Mouse (Mus musculus): ENCODE measurements around the gene Pbx1.

Pbx1 gene

GRCm38 (mm10) chr1:168228756-168229526, 203.1 kb downstream of the Pbx1 start:
- no peak for DNase-seq (ENCODE audit: low spot score in 2 of 2)

- no peak for DNase-seq (ENCODE audit: low spot score in 2 of 2)
These were observed 205.9 kb downstream of the Pbx1 start for GRCm38 (mm10) chr1:168226150-168226549.

GRCm38 (mm10) chr1:168225595-168226127, 206.4 kb downstream of the Pbx1 start:
- DNase-seq (ENCODE audit: low spot score in 2 of 2), result no peak

- DNase-seq (ENCODE audit: low spot score in 2 of 2), result no peak
These were observed 207.9 kb downstream of the Pbx1 start for GRCm38 (mm10) chr1:168224218-168224617.

- no peak for DNase-seq (ENCODE audit: low spot score in 2 of 2)
These were observed 209.3 kb downstream of the Pbx1 start for GRCm38 (mm10) chr1:168222794-168223193.

GRCm38 (mm10) chr1:168221071-168221521, 211.0 kb downstream of the Pbx1 start:
- peak in 1 of 2 experiments; percentile 45 for DNase-seq (ENCODE audit: low spot score in 2 of 2)

GRCm38 (mm10) chr1:168215896-168216747, 215.9 kb downstream of the Pbx1 start:
- DNase-seq (ENCODE audit: low spot score in 2 of 2), result no peak

- DNase-seq (ENCODE audit: low spot score in 2 of 2), result no peak
These were observed 216.6 kb downstream of the Pbx1 start for GRCm38 (mm10) chr1:168215468-168215867.

GRCm38 (mm10) chr1:168214040-168214443, 218.0 kb downstream of the Pbx1 start:
- DNase-seq (ENCODE audit: low spot score in 2 of 2), result peak; percentile 67 to 75

GRCm38 (mm10) chr1:168213595-168213994, 218.5 kb downstream of the Pbx1 start:
- no peak for DNase-seq (ENCODE audit: low spot score in 2 of 2)

GRCm38 (mm10) chr1:168210401-168210800, 221.7 kb downstream of the Pbx1 start:
- DNase-seq (ENCODE audit: low spot score in 2 of 2), result no peak

GRCm38 (mm10) chr1:168200570-168201156, 231.4 kb downstream of the Pbx1 start:
- DNase-seq (ENCODE audit: low spot score in 2 of 2), result no peak

- DNase-seq (ENCODE audit: low spot score in 2 of 2), result no peak
These were observed 233.8 kb downstream of the Pbx1 start for GRCm38 (mm10) chr1:168198276-168198675.

- DNase-seq (ENCODE audit: low spot score in 2 of 2), result no peak
These were observed 234.2 kb downstream of the Pbx1 start for GRCm38 (mm10) chr1:168197908-168198258.

- DNase-seq (ENCODE audit: low spot score in 2 of 2), result no peak
These were observed 234.7 kb downstream of the Pbx1 start for GRCm38 (mm10) chr1:168197195-168197907.

GRCm38 (mm10) chr1:168193364-168193763, 238.7 kb downstream of the Pbx1 start:
- DNase-seq (ENCODE audit: low spot score in 2 of 2), result no peak

- DNase-seq (ENCODE audit: low spot score in 2 of 2), result no peak
These were observed 249.3 kb downstream of the Pbx1 start for GRCm38 (mm10) chr1:168182816-168183215.

- peak; percentile 40 to 41 for DNase-seq (ENCODE audit: low spot score in 2 of 2)
These were observed 251.2 kb downstream of the Pbx1 start for GRCm38 (mm10) chr1:168180622-168181441.

GRCm38 (mm10) chr1:168179691-168180090, 252.4 kb downstream of the Pbx1 start:
- no peak for DNase-seq (ENCODE audit: low spot score in 2 of 2)

- DNase-seq (ENCODE audit: low spot score in 2 of 2), result no peak
These were observed 253.5 kb downstream of the Pbx1 start for GRCm38 (mm10) chr1:168178611-168179010.

- no peak for DNase-seq (ENCODE audit: low spot score in 2 of 2)
These were observed 256.5 kb downstream of the Pbx1 start for GRCm38 (mm10) chr1:168175586-168175985.
